Mouse (Mus musculus): Measurements from ENCODE around the gene Vmn1r139.
"Not testable (repeated sequence)": the region's sequence is repeated elsewhere in the genome, so short reads cannot be mapped to it uniquely, and the experiment has no call there.

The Vmn1r139 gene

GRCm38 (mm10) chr7:22068757-22069156 lies at the start of gene Vmn1r139:
Vmn1r139 (plus strand) TSS chr7:22069057.
- TF ChIP-seq GATA4 (IDR thresholded peaks at IDR 0.05; ENCODE audit: insufficient replicate concordance, low read length), result not testable (repeated sequence)

GRCm38 (mm10) chr7:22028797-22029196 lies 40.1 kb upstream of the Vmn1r139 start, which contains the start of gene Vmn1r138:
Vmn1r138 (minus strand) TSS chr7:22028897.
- not testable (repeated sequence) for TF ChIP-seq GATA4 (IDR thresholded peaks at IDR 0.05; ENCODE audit: insufficient replicate concordance, low read length)

GRCm38 (mm10) chr7:22056205-22056604 lies 12.7 kb upstream of the Vmn1r139 start, which contains the start of gene Gm6176:
Gm6176 (minus strand) TSS chr7:22056305.
- not testable (repeated sequence) for TF ChIP-seq GATA4 (IDR thresholded peaks at IDR 0.05; ENCODE audit: insufficient replicate concordance, low read length)

GRCm38 (mm10) chr7:22118145-22118544 lies 49.3 kb downstream of the Vmn1r139 start, which contains the start of gene Gm16451:
Gm16451 (minus strand) TSS chr7:22118245.
- not testable (repeated sequence) for TF ChIP-seq GATA4 (IDR thresholded peaks at IDR 0.05; ENCODE audit: insufficient replicate concordance, low read length)

GRCm38 (mm10) chr7:22134641-22135040 lies 65.8 kb downstream of the Vmn1r139 start, which contains the start of gene Gm10666:
Gm10666 (minus strand) TSS chr7:22134741.
- TF ChIP-seq GATA4 (IDR thresholded peaks at IDR 0.05; ENCODE audit: insufficient replicate concordance, low read length), result not testable (repeated sequence)
